Mouse (Mus musculus): Measurements from ENCODE around the gene Prickle3.
"Not testable (repeated sequence)": the region's sequence is repeated elsewhere in the genome, so short reads cannot be mapped to it uniquely, and the experiment has no call there.

Prickle3 gene

DNA sequence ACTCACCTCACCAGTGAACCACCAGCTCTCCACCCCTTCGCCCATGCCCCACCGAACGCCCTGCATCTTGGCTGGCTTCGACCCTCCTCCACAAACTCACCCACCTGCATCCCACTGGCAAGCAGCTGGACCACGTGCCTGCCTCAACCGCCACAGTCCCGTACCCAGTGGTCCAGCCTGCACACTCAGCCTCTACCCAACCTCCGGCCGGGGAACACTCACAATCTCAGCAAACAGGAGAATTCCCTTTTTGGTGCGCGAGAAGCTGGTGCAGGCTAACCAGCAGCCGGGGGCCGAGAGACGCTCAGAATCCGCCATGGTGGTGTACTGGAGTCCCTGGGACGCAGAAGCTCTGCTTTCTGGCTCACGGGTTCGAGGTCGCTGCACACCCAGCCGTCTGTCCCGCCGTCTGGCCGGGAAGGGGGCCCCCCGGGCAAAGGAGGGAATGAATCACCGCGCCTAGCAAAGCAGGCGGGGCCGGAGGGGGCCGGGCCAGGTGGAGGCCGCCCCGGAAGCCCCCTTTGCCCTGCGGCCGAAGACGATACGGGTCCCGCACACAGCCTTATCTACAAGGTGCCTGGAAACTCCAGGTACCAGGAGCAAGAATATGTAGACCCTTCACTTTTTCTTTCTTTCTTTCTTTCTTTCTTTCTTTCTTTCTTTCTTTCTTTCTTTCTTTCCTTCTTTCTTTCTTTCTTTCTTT, 14.0 kb downstream of the Prickle3 start, which contains the start of gene Plp2:
Gene Plp2 (minus strand): TSS at position 470 of the 703 bp plus-strand sequence.
- peak in 1 of 2 experiments; percentile 22 for DNase-seq (ENCODE audit: low spot score in 2 of 2)

- DNase-seq (ENCODE audit: low spot score in 2 of 2), result no peak
Observed at GRCm38 (mm10) chrX:7672739-7673138, 15.7 kb downstream of the Prickle3 start.

- no peak for DNase-seq (ENCODE audit: low spot score in 2 of 2)
Observed at GRCm38 (mm10) chrX:7673578-7674281, 16.7 kb downstream of the Prickle3 start.

DNA sequence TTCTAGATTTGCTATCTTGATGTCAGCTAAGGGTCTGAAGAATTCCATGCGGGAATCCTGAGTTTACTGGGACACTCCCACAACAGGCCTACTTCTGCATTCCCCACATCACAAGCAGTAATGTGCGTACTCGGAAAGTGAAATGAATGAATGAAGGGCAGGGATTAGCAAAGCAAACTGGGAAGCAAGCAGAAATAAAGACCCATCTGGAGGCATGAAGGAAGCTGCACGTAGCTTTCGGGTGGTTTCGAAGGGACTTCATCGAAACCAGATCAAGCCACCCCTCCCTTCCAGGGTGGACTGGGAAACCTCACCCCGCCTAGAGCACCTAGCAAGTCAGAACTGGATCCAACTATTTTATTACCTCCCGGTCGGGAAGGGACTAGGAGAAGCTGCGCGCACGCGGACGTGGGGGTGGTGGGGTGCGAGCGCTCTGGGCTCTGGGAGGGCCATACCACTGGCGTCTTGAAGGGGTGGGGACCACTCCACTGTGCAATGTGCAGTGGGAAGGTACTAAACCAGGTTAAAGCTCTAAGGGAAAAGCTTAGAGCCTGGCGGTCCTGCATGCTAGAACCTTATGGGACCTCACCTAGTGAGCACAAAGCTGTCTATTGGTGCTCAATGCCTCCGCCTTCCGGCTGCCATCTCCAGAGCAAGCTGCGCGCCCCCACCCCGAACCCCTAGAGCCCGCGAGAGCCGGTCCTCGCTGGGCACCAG, 17.4 kb downstream of the Prickle3 start:
- peak; percentile 16 to 25 for DNase-seq (ENCODE audit: low spot score in 2 of 2)

- no peak for DNase-seq (ENCODE audit: low spot score in 2 of 2)
Observed at GRCm38 (mm10) chrX:7675001-7675380, 17.9 kb downstream of the Prickle3 start.

GRCm38 (mm10) chrX:7678986-7679385, 21.9 kb downstream of the Prickle3 start:
- no peak for DNase-seq (ENCODE audit: low spot score in 2 of 2)

GRCm38 (mm10) chrX:7679405-7680056, 22.5 kb downstream of the Prickle3 start:
- peak; percentile 82 to 85 for DNase-seq (ENCODE audit: low spot score in 2 of 2)

GRCm38 (mm10) chrX:7680057-7680412, 23.0 kb downstream of the Prickle3 start:
- DNase-seq (ENCODE audit: low spot score in 2 of 2), result no peak

- DNase-seq (ENCODE audit: low spot score in 2 of 2), result no peak
Observed at GRCm38 (mm10) chrX:7680864-7681263, 23.8 kb downstream of the Prickle3 start, which contains the start of gene Magix. Gene Magix, minus strand, starts transcription at chrX:7681251.

- no peak for DNase-seq (ENCODE audit: low spot score in 2 of 2)
Observed at GRCm38 (mm10) chrX:7688321-7688720, 31.3 kb downstream of the Prickle3 start.

- no peak for DNase-seq (ENCODE audit: low spot score in 2 of 2)
Observed at GRCm38 (mm10) chrX:7690486-7690885, 33.4 kb downstream of the Prickle3 start.

DNA sequence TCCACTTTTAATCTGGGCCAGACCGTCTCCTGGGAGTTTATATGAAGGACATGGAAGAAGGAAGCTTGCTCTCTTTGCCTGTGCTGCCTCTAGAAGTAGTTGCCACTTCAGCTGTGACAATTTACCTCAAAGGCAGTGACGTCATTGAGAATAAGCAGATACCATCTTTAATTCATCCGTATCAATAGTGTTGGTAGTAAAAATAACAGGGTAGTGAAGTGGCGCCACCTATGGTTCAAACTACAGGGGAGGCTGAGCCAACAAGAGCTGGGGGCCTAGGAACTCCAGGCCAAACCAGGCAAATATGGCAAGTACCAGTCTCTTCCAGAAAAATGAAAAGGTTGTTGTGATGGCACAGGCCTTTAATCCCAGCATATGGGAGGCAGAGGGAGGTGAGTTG, 35.8 kb downstream of the Prickle3 start:
- DNase-seq (ENCODE audit: low spot score in 2 of 2), result no peak

DNA sequence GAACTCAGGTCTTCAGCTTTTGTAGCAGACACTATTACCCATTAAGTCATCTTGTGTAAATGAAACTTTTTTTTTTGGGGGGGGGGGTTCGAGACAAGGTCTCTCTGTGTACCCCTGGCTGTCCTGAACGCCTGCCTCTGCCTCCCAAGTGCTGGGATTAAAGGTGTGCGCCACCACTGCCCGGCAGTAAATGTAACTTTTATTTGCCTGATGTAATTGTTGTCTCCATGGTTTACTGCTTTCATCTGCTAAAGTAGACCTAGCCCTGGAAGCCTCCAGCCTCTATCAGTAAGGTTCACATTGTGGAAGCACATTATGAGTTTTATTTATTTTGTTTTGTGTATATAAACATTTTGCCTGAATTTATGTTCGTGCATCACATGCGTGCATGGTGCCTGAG, 39.5 kb downstream of the Prickle3 start:
- DNase-seq (ENCODE audit: low spot score in 2 of 2), result no peak

- peak; percentile 82 to 88 for DNase-seq (ENCODE audit: low spot score in 2 of 2)
Observed at GRCm38 (mm10) chrX:7696954-7697381, 39.9 kb downstream of the Prickle3 start, which contains the start of gene Gpkow. Gene Gpkow, plus strand, starts transcription at chrX:7697131.

DNA sequence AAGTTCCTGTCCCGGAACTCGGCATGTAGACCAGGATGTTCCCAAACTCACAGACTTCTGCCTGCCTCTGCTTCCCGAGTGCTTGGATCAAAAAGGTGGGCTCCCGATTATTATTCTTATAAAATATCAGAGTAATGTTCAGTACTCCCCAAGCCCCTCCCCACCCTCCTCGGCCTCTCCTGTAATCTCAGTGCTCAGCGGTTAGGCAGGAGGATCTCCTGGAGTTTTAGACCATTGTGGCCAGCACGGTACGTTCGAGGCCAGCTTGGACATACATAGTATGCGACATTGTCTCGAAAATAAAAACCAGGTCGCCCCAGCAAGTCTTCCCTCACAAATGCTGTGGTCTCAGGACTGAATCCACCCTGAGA, 56.7 kb downstream of the Prickle3 start:
- not testable (repeated sequence) for DNase-seq (ENCODE audit: low spot score in 2 of 2)

GRCm38 (mm10) chrX:7714135-7714899, 57.3 kb downstream of the Prickle3 start, which contains the start of gene Wdr45:
Gene Wdr45, plus strand, starts transcription at chrX:7714333.
- peak; percentile 93 to 94 for DNase-seq (ENCODE audit: low spot score in 2 of 2)

DNA sequence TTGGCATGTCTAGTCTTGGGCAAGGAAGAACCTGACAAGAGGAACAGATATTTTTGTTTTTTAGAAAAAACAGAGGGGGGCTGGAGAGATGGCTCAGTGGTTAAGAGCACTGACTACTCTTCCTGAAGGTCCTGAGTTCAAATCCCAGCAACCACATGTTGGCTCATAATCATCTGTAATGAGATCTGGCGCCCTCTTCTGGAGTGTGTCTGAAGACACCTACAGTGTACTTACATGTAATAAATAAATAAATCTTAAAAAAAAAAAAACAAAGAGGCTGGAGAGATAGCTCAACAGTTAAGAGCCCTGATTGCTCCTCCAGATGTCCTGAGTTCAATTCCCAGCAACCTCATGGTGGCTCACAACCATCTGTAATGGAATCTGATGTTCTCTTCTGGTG, 59.0 kb downstream of the Prickle3 start:
- DNase-seq (ENCODE audit: low spot score in 2 of 2), result not testable (repeated sequence)
